Mouse (Mus musculus) lung, embryonic 14.5 days (tissue): ENCODE results near the gene Krtap22-2. TPM values are rescaled to one million over a fixed set of nuclear protein-coding genes. Genes with fewer than 3 reads are reported as not detected.
"Not testable (repeated sequence)": the region's sequence is repeated elsewhere in the genome, so short reads cannot be mapped to it uniquely, and the experiment has no call there.

Source experiments
- ATAC-seq: fragments of 200-750 bp; cut with Nextera tagmentation; 2 replicates; pipeline ENCODE4 v1.8.0; 2017; ENCODE audit warnings: mild to moderate bottlenecking, moderate TSS enrichment, moderate library complexity; ENCODE audit not compliant: insufficient read depth
- DNase-seq: peaks from one replicate; pipeline ENCODE4 v3.0.0-alpha.2; 2015
- H3K27ac ChIP-seq: fragments of 300-500 bp; sonication (generic); 2 replicates; pipeline ENCODE4 v1.5.1; 2014; ENCODE audit warnings: low read depth, mild to moderate bottlenecking, moderate library complexity
- H3K27me3 ChIP-seq: fragments of 300-500 bp; sonication (generic); 2 replicates; pipeline ENCODE4 v1.6.1; 2014; ENCODE audit warnings: low read length, control low read depth; ENCODE audit not compliant: insufficient read depth
- H3K36me3 ChIP-seq: fragments of 300-500 bp; sonication (generic); 2 replicates; pipeline ENCODE4 v1.6.1; 2014; ENCODE audit warnings: control low read depth; ENCODE audit not compliant: insufficient read depth
- H3K4me1 ChIP-seq: fragments of 300-500 bp; sonication (generic); 2 replicates; pipeline ENCODE4 v1.6.1; 2014; ENCODE audit warnings: antibody characterized with exemption, control low read depth; ENCODE audit not compliant: insufficient read depth
- H3K4me2 ChIP-seq: fragments of 300-500 bp; sonication (generic); 2 replicates; pipeline ENCODE4 v1.6.1; 2014; ENCODE audit warnings: mild to moderate bottlenecking
- H3K4me3 ChIP-seq: fragments of 300-500 bp; sonication (generic); 2 replicates; pipeline ENCODE4 v1.5.1; 2014; ENCODE audit warnings: low read depth, low read length
- H3K9ac ChIP-seq: fragments of 300-500 bp; sonication (generic); 2 replicates; pipeline ENCODE4 v1.6.1; 2014
- H3K9me3 ChIP-seq: fragments of 300-500 bp; sonication (generic); 2 replicates; pipeline ENCODE4 v1.6.1; 2016; ENCODE audit warnings: low read depth, low read length, control low read depth
- CTCF ChIP-seq: IDR thresholded peaks from 2 replicates; pipeline ENCODE4 v1.5.1; 2016; ENCODE audit warnings: antibody characterized with exemption, low read depth
- WGBS: fragments of 180-500 bp; shearing (Covaris S2); extraction: QIAGEN DNeasy Blood & Tissue Kit; methylation state at CpG from one replicate; pipeline ENCODE4 v1.1.7; 2014; 5-methylcytosine and 5-hydroxymethylcytosine counted together
- polyA plus RNA-seq: library from polyadenylated mRNA; unstranded; fragments of >200 nt; fragmentation: Nextera tagmentation; extraction: Ambion mirVana; gene quantifications from 2 replicates; pipeline ENCODE4 v1.2.1, GENCODE M21; 2014

The Krtap22-2 gene
- polyA plus RNA-seq = not detected in 2 replicates

DNA sequence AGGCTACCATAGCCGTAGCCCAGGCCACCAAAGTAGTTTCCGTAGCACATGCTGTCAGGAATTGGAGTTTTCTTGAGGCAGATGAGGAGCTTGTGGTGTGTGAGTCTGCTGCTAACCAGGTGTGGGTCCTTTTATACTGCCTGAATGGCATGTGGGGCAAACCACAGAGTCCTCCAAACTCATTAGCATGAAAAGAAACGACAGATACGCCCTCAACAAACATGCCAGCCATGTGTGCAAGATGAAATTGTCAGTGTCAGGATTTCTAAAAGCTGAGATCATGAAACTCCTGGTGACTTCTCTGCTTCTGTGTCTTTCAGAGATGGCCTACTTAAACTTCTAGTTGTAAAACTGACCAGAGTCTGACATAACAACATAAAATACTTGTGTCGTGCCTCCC is at the start of gene Krtap22-2:
Krtap22-2 (minus strand) TSS at position 101 of the 400 bp plus-strand sequence.
- 77% methylated on average over 5 of the region's 5 CpGs for WGBS
- TF ChIP-seq CTCF = no peak
- Histone ChIP-seq H3K27me3 (no peaks in the 10 kb centered on the region), H3K9ac (no peak within 1 kb of the TSS), H3K4me2 (no peak within 1 kb of the TSS), H3K27ac (no peak within 1 kb of the TSS), H3K4me3 (no peak within 1 kb of the TSS), H3K4me1 (no peaks in the 10 kb centered on the region), H3K9me3 (no peaks in the 10 kb centered on the region), H3K36me3 (no peaks in the 10 kb centered on the region)
- no peak for DNase-seq
- ATAC-seq = no peak

DNA sequence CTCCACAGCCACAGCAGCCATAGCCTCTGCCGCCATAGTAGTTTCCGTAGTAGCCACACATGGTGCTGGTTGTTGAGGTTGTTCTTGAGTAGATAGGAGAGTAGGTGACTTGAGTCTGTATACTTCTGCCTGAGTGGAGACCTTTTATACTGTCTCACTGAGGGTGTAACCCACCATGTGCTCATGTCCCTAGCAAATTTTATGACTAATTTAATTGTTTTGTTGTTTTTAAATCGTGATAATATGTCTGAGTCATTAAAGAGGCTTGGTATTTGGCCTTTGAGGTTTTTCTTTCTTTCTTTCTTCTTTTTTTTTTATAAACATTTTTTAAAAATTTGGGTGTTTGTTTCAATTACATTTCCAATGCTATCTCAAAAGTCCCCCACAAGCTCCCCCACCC is 37.2 kb upstream of the Krtap22-2 start, which contains the start of gene Krtap6-5:
Krtap6-5 (minus strand) TSS at position 101 of the 400 bp plus-strand sequence.
- no peaks in the 10 kb centered on the region for H3K27me3 ChIP-seq
- H3K27ac ChIP-seq = no peak within 1 kb of the TSS
- no peaks in the 10 kb centered on the region for H3K4me1 ChIP-seq
- H3K9ac ChIP-seq = no peak within 1 kb of the TSS
- DNase-seq (no peak), ATAC-seq (no peak)
- H3K4me3 ChIP-seq = no peak within 1 kb of the TSS
- H3K36me3 ChIP-seq = no peaks in the 10 kb centered on the region
- no peak within 1 kb of the TSS for H3K4me2 ChIP-seq
- WGBS = 78% methylated on average over 3 of the region's 3 CpGs
- no peak for TF ChIP-seq CTCF
- H3K9me3 ChIP-seq = peaks cover under 1% of the 10 kb centered on the region; the same call in 1 of the 2 replicates

DNA sequence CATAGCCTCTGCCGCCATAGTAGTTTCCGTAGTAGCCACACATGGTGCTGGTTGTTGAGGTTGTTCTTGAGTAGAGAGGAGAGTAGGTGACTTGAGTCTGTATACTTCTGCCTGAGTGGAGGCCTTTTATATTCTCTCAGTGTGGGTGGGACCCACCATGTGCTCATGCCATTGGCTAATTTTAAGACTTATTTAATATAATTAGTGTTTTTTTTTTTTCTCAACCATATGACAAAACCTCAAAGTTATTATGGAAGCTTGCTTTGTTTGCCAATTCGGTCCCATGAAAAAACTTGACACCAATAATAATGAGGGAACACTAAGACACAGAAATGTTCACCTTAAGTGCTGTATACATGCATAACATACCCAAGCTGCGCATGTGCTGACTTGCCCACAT is 30.8 kb upstream of the Krtap22-2 start, which contains the start of gene Gm10228:
Gm10228 (minus strand) TSS at position 101 of the 400 bp plus-strand sequence.
- not testable (repeated sequence) for H3K4me1 ChIP-seq, H3K4me2 ChIP-seq, ATAC-seq, H3K9ac ChIP-seq, H3K9me3 ChIP-seq, H3K27me3 ChIP-seq, H3K4me3 ChIP-seq, DNase-seq, H3K27ac ChIP-seq, H3K36me3 ChIP-seq
- WGBS = 93% methylated on average over 2 of the region's 4 CpGs

DNA sequence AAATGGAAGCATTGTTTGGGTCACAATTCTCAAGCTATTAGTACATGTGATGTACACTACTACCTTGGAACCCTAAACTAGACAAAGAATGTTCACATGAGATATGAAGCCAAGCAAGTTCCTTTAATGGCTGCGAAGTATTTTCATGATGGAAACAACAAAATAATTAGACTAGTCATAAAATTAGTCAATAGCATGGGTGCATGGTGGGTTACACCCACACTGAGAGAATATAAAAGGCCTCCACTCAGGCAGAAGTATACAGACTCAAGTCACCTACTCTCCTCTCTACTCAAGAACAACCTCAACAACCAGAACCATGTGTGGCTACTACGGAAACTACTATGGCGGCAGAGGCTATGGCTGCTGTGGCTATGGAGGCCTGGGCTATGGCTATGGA is 20.8 kb upstream of the Krtap22-2 start, which contains the start of gene Krtap6-1:
Krtap6-1 (plus strand) TSS at position 301 of the 400 bp plus-strand sequence.
- H3K36me3 ChIP-seq, H3K9ac ChIP-seq, H3K27ac ChIP-seq, DNase-seq, H3K4me1 ChIP-seq, H3K4me2 ChIP-seq, H3K4me3 ChIP-seq, H3K27me3 ChIP-seq, H3K9me3 ChIP-seq, ATAC-seq: not testable (repeated sequence)
- 93% methylated on average over 3 of the region's 3 CpGs for WGBS

DNA sequence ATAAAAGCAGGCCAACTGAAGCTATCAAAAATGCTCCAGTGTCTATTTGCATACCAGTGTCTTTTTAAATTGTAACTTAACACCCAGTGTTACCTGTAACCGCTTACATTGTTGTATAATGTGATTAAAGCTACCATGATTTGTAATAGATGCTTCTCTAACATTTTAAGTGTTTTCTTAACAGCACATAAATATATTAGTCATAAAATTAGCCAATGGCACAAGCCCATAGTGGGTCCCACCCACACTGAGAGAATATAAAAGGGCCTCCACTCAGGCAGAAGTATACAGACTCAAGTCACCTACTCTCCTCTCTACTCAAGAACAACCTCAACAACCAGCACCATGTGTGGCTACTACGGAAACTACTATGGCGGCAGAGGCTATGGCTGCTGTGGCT is 4.4 kb upstream of the Krtap22-2 start, which contains the start of gene Gm10229:
Gm10229 (plus strand) TSS at position 301 of the 400 bp plus-strand sequence.
- WGBS = 67% methylated on average over 1 of the region's 3 CpGs
- not testable (repeated sequence) for H3K27me3 ChIP-seq, ATAC-seq, H3K9ac ChIP-seq, H3K4me1 ChIP-seq, H3K27ac ChIP-seq, H3K36me3 ChIP-seq, H3K9me3 ChIP-seq, H3K4me2 ChIP-seq, DNase-seq, H3K4me3 ChIP-seq

DNA sequence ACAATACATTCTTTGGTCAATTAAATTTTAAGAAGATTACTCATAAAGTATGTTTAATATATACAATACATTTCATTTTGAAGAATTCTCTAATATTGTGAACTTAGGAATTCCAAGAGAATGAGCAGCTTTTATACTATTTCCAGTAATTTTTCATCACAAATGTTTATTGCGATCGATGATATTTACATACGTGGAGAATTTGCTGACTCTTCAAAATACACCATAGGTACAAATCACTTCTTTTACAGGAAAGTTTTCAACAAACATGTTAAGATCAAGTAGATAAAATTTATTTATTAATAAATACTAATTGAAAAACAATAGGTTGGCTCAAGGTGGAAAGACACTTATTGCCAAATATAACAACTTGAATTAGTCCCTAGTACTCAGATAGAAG is 3.4 kb upstream of the Krtap22-2 start:
- no peak overlapping the region for H3K9ac ChIP-seq
- H3K4me3 ChIP-seq = no peak overlapping the region
- no peak for ATAC-seq
- no peaks in the 10 kb centered on the region for H3K27me3 ChIP-seq
- H3K4me1 ChIP-seq = no peaks in the 10 kb centered on the region
- WGBS = 98% methylated on average over 3 of the region's 3 CpGs
- no peak overlapping the region for H3K4me2 ChIP-seq
- no peaks in the 10 kb centered on the region for H3K36me3 ChIP-seq
- no peak for DNase-seq
- no peak for TF ChIP-seq CTCF
- H3K9me3 ChIP-seq = no peaks in the 10 kb centered on the region
- no peak overlapping the region for H3K27ac ChIP-seq

DNA sequence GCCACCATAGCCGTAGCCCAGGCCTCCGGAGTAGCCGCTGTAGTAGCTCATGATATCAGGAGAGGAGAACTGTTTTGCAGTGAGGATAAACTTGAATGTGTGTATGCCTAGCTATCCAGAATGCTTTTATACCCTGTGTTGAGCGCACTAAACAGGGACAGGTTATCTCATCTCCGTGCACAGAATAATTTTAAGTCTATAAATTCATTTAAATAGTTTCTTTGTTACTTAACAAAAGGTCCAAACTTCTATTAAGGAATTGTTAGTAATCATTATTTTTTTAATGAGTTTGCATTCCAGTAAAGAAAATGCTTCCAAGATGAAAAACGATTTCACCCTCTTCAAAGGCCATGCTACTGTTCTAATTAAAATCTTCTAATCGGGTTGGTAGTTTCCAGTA is 47.8 kb downstream of the Krtap22-2 start, which contains the start of gene Krtap16-3:
Krtap16-3 (minus strand) TSS at position 101 of the 400 bp plus-strand sequence.
- no peaks in the 10 kb centered on the region for H3K27me3 ChIP-seq

More for the DNA sequence above, 47.8 kb downstream of the Krtap22-2 start, which contains the start of gene Krtap16-3:
- Histone ChIP-seq H3K9ac (no peak within 1 kb of the TSS), H3K4me3 (no peak within 1 kb of the TSS), H3K36me3 (no peaks in the 10 kb centered on the region), H3K4me1 (no peaks in the 10 kb centered on the region), H3K4me2 (no peak within 1 kb of the TSS), H3K27ac (no peak within 1 kb of the TSS), H3K9me3 (no peaks in the 10 kb centered on the region)
- no peak for TF ChIP-seq CTCF
- ATAC-seq (no peak), DNase-seq (no peak)
- WGBS = 85% methylated on average over 7 of the region's 7 CpGs

Other genes starting within 250 kb of the Krtap22-2 start
- gene 2310057N15Rik, start 236.6 kb downstream of the Krtap22-2 start, polyA plus RNA-seq = not detected in 2 replicates
- gene Gm5965, start 232.9 kb downstream of the Krtap22-2 start, polyA plus RNA-seq = not detected in 2 replicates
- not detected in 2 replicates for gene Gm20741, start 198.5 kb downstream of the Krtap22-2 start, polyA plus RNA-seq
- gene Krtap15, start 190.5 kb downstream of the Krtap22-2 start, polyA plus RNA-seq = not detected in 2 replicates
- gene Krtap14, start 184.6 kb downstream of the Krtap22-2 start, polyA plus RNA-seq = not detected in 2 replicates
- not detected in 2 replicates for gene Krtap19-1, start 141.3 kb downstream of the Krtap22-2 start, polyA plus RNA-seq
- not detected in 2 replicates for gene Krtap19-2, start 136.5 kb downstream of the Krtap22-2 start, polyA plus RNA-seq
- gene Krtap19-3, start 132.7 kb downstream of the Krtap22-2 start, polyA plus RNA-seq = not detected in 2 replicates
- not detected in 2 replicates for gene Krtap19-4, start 125.7 kb downstream of the Krtap22-2 start, polyA plus RNA-seq
- not detected in 2 replicates for gene Krtap19-5, start 114.3 kb downstream of the Krtap22-2 start, polyA plus RNA-seq
- gene Krtap19-9b, start 78.5 kb downstream of the Krtap22-2 start, polyA plus RNA-seq = not detected in 2 replicates
- not detected in 2 replicates for gene Krtap16-3, start 47.9 kb downstream of the Krtap22-2 start, polyA plus RNA-seq
- gene Gm10229, start 4.5 kb upstream of the Krtap22-2 start, polyA plus RNA-seq = not detected in 2 replicates
- gene Krtap6-1, start 20.9 kb upstream of the Krtap22-2 start, polyA plus RNA-seq = not detected in 2 replicates
- not detected in 2 replicates for gene Gm10228, start 30.7 kb upstream of the Krtap22-2 start, polyA plus RNA-seq
- not detected in 2 replicates for gene Krtap6-5, start 37.1 kb upstream of the Krtap22-2 start, polyA plus RNA-seq
- not detected in 2 replicates for gene 1110025L11Rik, start 53.2 kb upstream of the Krtap22-2 start, polyA plus RNA-seq
- not detected in 2 replicates for gene Krtap6-3, start 73.3 kb upstream of the Krtap22-2 start, polyA plus RNA-seq
- not detected in 2 replicates for gene Gm6358, start 130.1 kb upstream of the Krtap22-2 start, polyA plus RNA-seq
- not detected in 2 replicates for gene Gm10061, start 140.3 kb upstream of the Krtap22-2 start, polyA plus RNA-seq
- gene Gm9789, start 147.2 kb upstream of the Krtap22-2 start, polyA plus RNA-seq = not detected in 2 replicates
- not detected in 2 replicates for gene Gm7735, start 158.7 kb upstream of the Krtap22-2 start, polyA plus RNA-seq
- gene 1110057P08Rik, start 164.0 kb upstream of the Krtap22-2 start, polyA plus RNA-seq = not detected in 2 replicates
- not detected in 2 replicates for gene Krtap20-2, start 195.1 kb upstream of the Krtap22-2 start, polyA plus RNA-seq